12 mouse cellular contexts compared by ENCODE assay signal in genomic region chr10:77142328-77142727, GRCm38 (mm10). TPM values are rescaled to one million over a fixed set of nuclear protein-coding genes. Genes with fewer than 3 reads are reported as not detected.
DNase-seq lines count a peak whose midpoint lies in the region; ATAC-seq and TF ChIP-seq lines count a peak whose summit lies in the region.
"Had no signal": no experiment of that assay in that cellular context is flagged by ENCODE, and none has a peak within 500 bp of the region (broad histone marks: within the 10 kb centered on the region; RNA-seq: fewer than 3 reads in every experiment).

No protein-coding gene starts in this region.

- H3K4me3 ChIP-seq in lung, embryonic 14.5 days (ENCODE audit: low read depth, low read length): no peak overlapping the region
- H3K4me3 ChIP-seq in midbrain, embryonic 16.5 days (ENCODE audit: low read depth, low read length): no peak overlapping the region
- H3K4me3 ChIP-seq: gastrocnemius, adult 2 months; hindbrain, embryonic 15.5 days; limb, embryonic 12.5 days had no signal

- TF ChIP-seq CTCF in lung, embryonic 14.5 days (IDR thresholded peaks at IDR 0.05; ENCODE audit: low read depth): 0 out of 2 replicates have a peak, but pooled peaks have one; percentile 14

- 50% methylated on average over 2 of the region's 2 CpGs for WGBS in lung, embryonic 14.5 days
- 88% methylated on average over 2 of the region's 2 CpGs for WGBS in midbrain, embryonic 16.5 days

- H3K27ac ChIP-seq in lung, embryonic 14.5 days (ENCODE audit: low read depth): peak overlapping the region; percentile 15; the same call in 1 of the 2 replicates
- no peak overlapping the region for H3K27ac ChIP-seq in midbrain, embryonic 16.5 days (ENCODE audit: low read length)
- H3K27ac ChIP-seq: gastrocnemius, adult 2 months; hindbrain, embryonic 15.5 days; limb, embryonic 12.5 days had no signal

- no peaks in the 10 kb centered on the region for H3K36me3 ChIP-seq in lung, embryonic 14.5 days (ENCODE audit: insufficient read depth)
- H3K36me3 ChIP-seq in midbrain, embryonic 16.5 days (ENCODE audit: control insufficient read depth, insufficient read depth, low read length): no peaks in the 10 kb centered on the region
- H3K36me3 ChIP-seq: hindbrain, embryonic 15.5 days; limb, embryonic 12.5 days had no signal

- H3K9me3 ChIP-seq in lung, embryonic 14.5 days (ENCODE audit: low read depth, low read length): no peaks in the 10 kb centered on the region
- no peaks in the 10 kb centered on the region for H3K9me3 ChIP-seq in midbrain, embryonic 16.5 days (replicated peaks; ENCODE audit: control insufficient read depth, low read length, poor library complexity, severe bottlenecking)
- H3K9me3 ChIP-seq: hindbrain, embryonic 15.5 days; limb, embryonic 12.5 days had no signal

- peak; percentile 68 for ATAC-seq in lung, embryonic 14.5 days (ENCODE audit: insufficient read depth)
- no peak for ATAC-seq in midbrain, embryonic 16.5 days

- H3K4me1 ChIP-seq in lung, embryonic 14.5 days (ENCODE audit: insufficient read depth): 0 out of 2 replicates have a peak, but pooled peaks cover 3% of the 10 kb centered on the region
- peaks cover 4% of the 10 kb centered on the region; the same call in 1 of the 2 replicates for H3K4me1 ChIP-seq in midbrain, embryonic 16.5 days (ENCODE audit: control insufficient read depth, insufficient read depth, low read length)
- H3K4me1 ChIP-seq: hindbrain, embryonic 15.5 days had no signal

- no peak overlapping the region for H3K9ac ChIP-seq in lung, embryonic 14.5 days
- H3K9ac ChIP-seq in midbrain, embryonic 16.5 days (ENCODE audit: low read depth, low read length): no peak overlapping the region
- H3K9ac ChIP-seq: hindbrain, embryonic 15.5 days; limb, embryonic 12.5 days had no signal

- H3K4me2 ChIP-seq in lung, embryonic 14.5 days: no peak overlapping the region
- no peak overlapping the region for H3K4me2 ChIP-seq in midbrain, embryonic 16.5 days (ENCODE audit: low read length)
- H3K4me2 ChIP-seq: hindbrain, embryonic 15.5 days; limb, embryonic 12.5 days had no signal

- H3K27me3 ChIP-seq in lung, embryonic 14.5 days (ENCODE audit: insufficient read depth, low read length): no peaks in the 10 kb centered on the region
- no peaks in the 10 kb centered on the region for H3K27me3 ChIP-seq in midbrain, embryonic 16.5 days (ENCODE audit: control insufficient read depth, insufficient read depth, low read depth, low read length)
- H3K27me3 ChIP-seq: hindbrain, embryonic 15.5 days; limb, embryonic 12.5 days had no signal

- DNase-seq in ovary, adult 18-20 months (ENCODE audit: low spot score): peak; percentile 34
- no peak for DNase-seq in ovary, postnatal 10 days (ENCODE audit: low spot score)
- DNase-seq in kidney, adult 11 months: peak; percentile 92
- peak; percentile 76 for DNase-seq in lung, embryonic 14.5 days
- peak; percentile 67 for DNase-seq in urinary bladder, postnatal 25 days (ENCODE audit: low spot score)
- no peak for DNase-seq in gastrocnemius, postnatal 10 days
- no peak for DNase-seq in B cell, adult 2 months
- DNase-seq: gastrocnemius, adult 2 months; thymus, adult 18-20 months had no signal

RNA-seq across cellular contexts. Expression of gene Col18a1, which starts 24.0 kb away (rescaled TPM):
- polyA plus RNA-seq in lung, embryonic 14.5 days (2014; fragmentation: Nextera tagmentation; extraction: Ambion mirVana): 204 and 217 TPM in 2 replicates
- 10 to 100 TPM; 34.6 to 45.0 TPM for total RNA-seq in gastrocnemius, postnatal 10 days (2021)
- 20.4 and 25.3 TPM in 2 replicates for polyA plus RNA-seq in midbrain, embryonic 16.5 days (2015; fragmentation: Nextera tagmentation; extraction: Ambion mirVana)

Comparison
In these comparisons a context has a peak if more than half of its experiments do, and no peak if none do; other contexts are left out.
1. DNase-seq: peak in ovary, adult 18-20 months (single experiment), kidney, adult 11 months (single experiment), lung, embryonic 14.5 days (single experiment) and urinary bladder, postnatal 25 days (single experiment); none in ovary, postnatal 10 days (single experiment), gastrocnemius, postnatal 10 days (single experiment) and B cell, adult 2 months (0 of 2).